Comparison of ENCODE assay signal across 15 mouse cellular contexts in the genomic region with DNA sequence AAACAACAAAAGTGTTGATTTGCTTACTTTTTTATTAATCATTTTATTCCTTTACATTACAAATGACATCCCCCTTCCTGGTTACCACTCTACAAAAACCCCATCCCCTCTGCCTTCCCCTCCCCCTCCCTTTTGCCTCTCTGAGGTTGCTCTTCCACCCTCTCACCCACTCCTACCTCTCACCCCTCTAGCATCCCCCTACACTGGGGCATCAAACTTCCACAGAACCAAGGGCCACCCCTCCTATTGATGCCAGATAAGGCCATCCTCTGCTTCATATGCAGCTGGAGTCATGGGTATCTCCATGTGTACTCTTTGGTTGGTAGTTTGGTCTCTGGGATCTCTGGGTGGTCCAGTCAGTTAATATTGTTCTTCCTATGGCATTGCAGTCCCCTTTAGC.
"Had no signal": no experiment of that assay in that cellular context is flagged by ENCODE, and none has a peak within 500 bp of the region (broad histone marks: within the 10 kb centered on the region; RNA-seq: fewer than 3 reads in every experiment).

No protein-coding gene starts in this region.

- H3K4me3 ChIP-seq: neural tube, embryonic 15.5 days; stomach, embryonic 15.5 days had no signal

- DNase-seq: retina, postnatal 1 day; right cerebral cortex, adult 18-20 months; right cerebral cortex, postnatal 14 days; right cerebral cortex, postnatal 25 days; right cerebral cortex, postnatal 4 days; spleen, adult 18-20 months; thymus, adult 18-20 months; thymus, adult 2 months; thymus, postnatal 14 days; thymus, postnatal 25 days; thymus, postnatal 36 days; thymus, postnatal 4 days had no signal

- H3K9me3 ChIP-seq: neural tube, embryonic 15.5 days; stomach, embryonic 15.5 days had no signal

- H3K27me3 ChIP-seq: neural tube, embryonic 15.5 days; stomach, embryonic 15.5 days had no signal

- H3K36me3 ChIP-seq: neural tube, embryonic 15.5 days; stomach, embryonic 15.5 days had no signal

- H3K4me1 ChIP-seq: neural tube, embryonic 15.5 days; stomach, embryonic 15.5 days had no signal

- H3K27ac ChIP-seq: neural tube, embryonic 15.5 days; stomach, embryonic 15.5 days; stomach, postnatal 0 days had no signal

- H3K9ac ChIP-seq: neural tube, embryonic 15.5 days; stomach, embryonic 15.5 days had no signal

- H3K4me2 ChIP-seq: neural tube, embryonic 15.5 days; stomach, embryonic 15.5 days had no signal
